Mouse (Mus musculus): ENCODE results near the gene Slc7a12. TPM values are rescaled to one million over a fixed set of nuclear protein-coding genes. Genes with fewer than 3 reads are reported as not detected.

Slc7a12 gene
- not detected in 2 replicates for total RNA-seq (2012; rRNA removed)

- no peak for DNase-seq (ENCODE audit: low read depth, low spot score)
- H3K9me3 ChIP-seq (ENCODE audit: control insufficient read depth, insufficient read depth, low read depth, low read length) = no peaks in the 10 kb centered on the region
- in situ Hi-C loops (cut with MboI; ENCODE audit: low sequenced_read_pairs in 2 of 2, unreplicated experiment in 2 of 2) = no loop called here
- no peak within 1 kb of the TSS for H3K27ac ChIP-seq (ENCODE audit: insufficient read depth, low read depth, low read length, poor library complexity, severe bottlenecking)
- no peak for TF ChIP-seq CHD2 (IDR thresholded peaks at IDR 0.05; ENCODE audit: low read depth, low read length)
- no peak for TF ChIP-seq ZC3H11A (IDR thresholded peaks at IDR 0.05; ENCODE audit: borderline replicate concordance, low read depth, low read length)
- no peak for TF ChIP-seq HCFC1 (IDR thresholded peaks at IDR 0.05; ENCODE audit: borderline replicate concordance, insufficient read depth, low read length)
- no peak for TF ChIP-seq ZNF384 (IDR thresholded peaks at IDR 0.05; ENCODE audit: low read depth, low read length)
- no peak for TF ChIP-seq MAFK (IDR thresholded peaks at IDR 0.05; ENCODE audit: insufficient read depth, low read depth, low read length)
- no peak within 1 kb of the TSS for H3K4me3 ChIP-seq (ENCODE audit: insufficient read depth in 1 of 2, low read depth in 1 of 2, low read length in 2 of 2, poor library complexity in 1 of 2, severe bottlenecking in 1 of 2)
- H3K4me1 ChIP-seq (ENCODE audit: control insufficient read depth in 2 of 2, insufficient read depth in 2 of 2, low read length in 2 of 2, poor library complexity in 1 of 2) = no peaks in the 10 kb centered on the region
- H3K36me3 ChIP-seq (ENCODE audit: control insufficient read depth, insufficient read depth, low read length, poor library complexity, severe bottlenecking) = no peaks in the 10 kb centered on the region
- no peak within 1 kb of the TSS for H3K9ac ChIP-seq (ENCODE audit: insufficient read depth, low read depth, low read length, poor library complexity, severe bottlenecking)
Observed at GRCm38 (mm10) chr3:14480397-14480796, at the start of gene Slc7a12. Gene Slc7a12, plus strand, starts transcription at chr3:14480697.

- Histone ChIP-seq H3K4me1 (ENCODE audit: control insufficient read depth in 2 of 2, insufficient read depth in 2 of 2, low read length in 2 of 2, poor library complexity in 1 of 2) (no peaks in the 10 kb centered on the region), H3K9me3 (ENCODE audit: control insufficient read depth, insufficient read depth, low read depth, low read length) (no peaks in the 10 kb centered on the region; the same call in 1 of the 2 replicates), H3K36me3 (ENCODE audit: control insufficient read depth, insufficient read depth, low read length, poor library complexity, severe bottlenecking) (no peaks in the 10 kb centered on the region), H3K4me3 (ENCODE audit: insufficient read depth in 1 of 2, low read depth in 1 of 2, low read length in 2 of 2, poor library complexity in 1 of 2, severe bottlenecking in 1 of 2) (no peak overlapping the region), H3K9ac (ENCODE audit: insufficient read depth, low read depth, low read length, poor library complexity, severe bottlenecking) (no peak overlapping the region), H3K27ac (ENCODE audit: insufficient read depth, low read depth, low read length, poor library complexity, severe bottlenecking) (no peak overlapping the region)
- in situ Hi-C loops (cut with MboI; ENCODE audit: low sequenced_read_pairs in 2 of 2, unreplicated experiment in 2 of 2) = no loop called here
- no peak for TF ChIP-seq CHD2 (IDR thresholded peaks at IDR 0.05; ENCODE audit: low read depth, low read length)
- TF ChIP-seq HCFC1 (IDR thresholded peaks at IDR 0.05; ENCODE audit: borderline replicate concordance, insufficient read depth, low read length) = no peak
- no peak for TF ChIP-seq ZNF384 (IDR thresholded peaks at IDR 0.05; ENCODE audit: low read depth, low read length)
- no peak for TF ChIP-seq ZC3H11A (IDR thresholded peaks at IDR 0.05; ENCODE audit: borderline replicate concordance, low read depth, low read length)
- TF ChIP-seq MAFK (IDR thresholded peaks at IDR 0.05; ENCODE audit: insufficient read depth, low read depth, low read length) = no peak
- DNase-seq (ENCODE audit: low read depth, low spot score) = no peak
Observed at GRCm38 (mm10) chr3:14432381-14432780, 48.1 kb upstream of the Slc7a12 start.

- TF ChIP-seq ZNF384 (IDR thresholded peaks at IDR 0.05; ENCODE audit: low read depth, low read length) (no peak), CHD2 (IDR thresholded peaks at IDR 0.05; ENCODE audit: low read depth, low read length) (no peak), HCFC1 (IDR thresholded peaks at IDR 0.05; ENCODE audit: borderline replicate concordance, insufficient read depth, low read length) (no peak), MAFK (IDR thresholded peaks at IDR 0.05; ENCODE audit: insufficient read depth, low read depth, low read length) (no peak), ZC3H11A (IDR thresholded peaks at IDR 0.05; ENCODE audit: borderline replicate concordance, low read depth, low read length) (no peak)
- no peak overlapping the region for H3K4me3 ChIP-seq (ENCODE audit: insufficient read depth in 1 of 2, low read depth in 1 of 2, low read length in 2 of 2, poor library complexity in 1 of 2, severe bottlenecking in 1 of 2)
- in situ Hi-C loops (cut with MboI; ENCODE audit: low sequenced_read_pairs in 2 of 2, unreplicated experiment in 2 of 2) = no loop called here
- H3K9ac ChIP-seq (ENCODE audit: insufficient read depth, low read depth, low read length, poor library complexity, severe bottlenecking) = no peak overlapping the region
- H3K36me3 ChIP-seq (ENCODE audit: control insufficient read depth, insufficient read depth, low read length, poor library complexity, severe bottlenecking) = no peaks in the 10 kb centered on the region
- peak; percentile 36 for DNase-seq (ENCODE audit: low read depth, low spot score)
- no peaks in the 10 kb centered on the region for H3K9me3 ChIP-seq (ENCODE audit: control insufficient read depth, insufficient read depth, low read depth, low read length)
- H3K4me1 ChIP-seq (ENCODE audit: control insufficient read depth in 2 of 2, insufficient read depth in 2 of 2, low read length in 2 of 2, poor library complexity in 1 of 2) = peaks cover 0 to 2% of the 10 kb centered on the region in 2 experiments; a peak in 1 of 4 replicates
- H3K27ac ChIP-seq (ENCODE audit: insufficient read depth, low read depth, low read length, poor library complexity, severe bottlenecking) = peak overlapping the region; percentile 79
Observed at GRCm38 (mm10) chr3:14446015-14446414, 34.5 kb upstream of the Slc7a12 start.

GRCm38 (mm10) chr3:14446691-14447090 is 33.8 kb upstream of the Slc7a12 start:
- in situ Hi-C loops (cut with MboI; ENCODE audit: low sequenced_read_pairs in 2 of 2, unreplicated experiment in 2 of 2) = no loop called here
- Histone ChIP-seq H3K9ac (ENCODE audit: insufficient read depth, low read depth, low read length, poor library complexity, severe bottlenecking) (no peak overlapping the region), H3K27ac (ENCODE audit: insufficient read depth, low read depth, low read length, poor library complexity, severe bottlenecking) (peak overlapping the region; percentile 63), H3K9me3 (ENCODE audit: control insufficient read depth, insufficient read depth, low read depth, low read length) (no peaks in the 10 kb centered on the region), H3K36me3 (ENCODE audit: control insufficient read depth, insufficient read depth, low read length, poor library complexity, severe bottlenecking) (no peaks in the 10 kb centered on the region), H3K4me3 (ENCODE audit: insufficient read depth in 1 of 2, low read depth in 1 of 2, low read length in 2 of 2, poor library complexity in 1 of 2, severe bottlenecking in 1 of 2) (no peak overlapping the region), H3K4me1 (ENCODE audit: control insufficient read depth in 2 of 2, insufficient read depth in 2 of 2, low read length in 2 of 2, poor library complexity in 1 of 2) (peaks cover 0 to 2% of the 10 kb centered on the region in 2 experiments; a peak in 1 of 4 replicates)
- TF ChIP-seq HCFC1 (IDR thresholded peaks at IDR 0.05; ENCODE audit: borderline replicate concordance, insufficient read depth, low read length) = 0 out of 2 replicates have a peak, but pooled peaks have one; percentile 22
- no peak for TF ChIP-seq ZNF384 (IDR thresholded peaks at IDR 0.05; ENCODE audit: low read depth, low read length)
- DNase-seq (ENCODE audit: low read depth, low spot score) = peak; percentile 59

Other genes with a start within 250 kb of the Slc7a12 start
- 129 and 210 TPM in 2 replicates for gene 1810022K09Rik, start 130.6 kb downstream of the Slc7a12 start, total RNA-seq (2012; rRNA removed)
- 4.1 and 4.5 TPM in 2 replicates for gene Car13, start 161.0 kb downstream of the Slc7a12 start, total RNA-seq (2012; rRNA removed)

All from ES-E14 (cell line).